Mouse (Mus musculus): ENCODE measurements around the gene Ddx6. TPM values are rescaled to one million over a fixed set of nuclear protein-coding genes. Genes with fewer than 3 reads are reported as not detected.
"Not testable (repeated sequence)": the region's sequence is repeated elsewhere in the genome, so short reads cannot be mapped to it uniquely, and the experiment has no call there.

Gene Ddx6
- polyA plus RNA-seq, 1 experiment from 2014 or later, result 10.2 TPM

- H3K27me3 ChIP-seq (replicated peaks; ENCODE audit: control insufficient read depth, insufficient read depth, low read length), result no peaks in the 10 kb centered on the region
- peak overlapping the region; percentile 43 for H3K4me2 ChIP-seq
- H3K9me3 ChIP-seq (ENCODE audit: control insufficient read depth, low read length), result no peaks in the 10 kb centered on the region
- DNase-seq (ENCODE audit: low spot score) (no peak), ATAC-seq (replicated peaks; ENCODE audit: low FRiP score) (no peak)
- peaks cover 20% of the 10 kb centered on the region for H3K4me1 ChIP-seq (replicated peaks; ENCODE audit: control insufficient read depth, insufficient read depth, low read length)
- 0 out of 2 replicates have a peak overlapping the region, but pooled peaks have one; percentile 2 for H3K4me3 ChIP-seq (ENCODE audit: low read depth, low read length)
- H3K36me3 ChIP-seq (ENCODE audit: control insufficient read depth, insufficient read depth, low read length), result peaks cover 31% of the 10 kb centered on the region
- 63% methylated on average over 4 of the region's 4 CpGs for WGBS
- no peak overlapping the region for H3K27ac ChIP-seq (ENCODE audit: low read depth, low read length)
- H3K9ac ChIP-seq (ENCODE audit: low read depth, low read length), result peak overlapping the region; percentile 14; the same call in 1 of the 2 replicates
These were observed 2.6 kb downstream of the Ddx6 start for GRCm38 (mm10) chr9:44607306-44607705.

DNA sequence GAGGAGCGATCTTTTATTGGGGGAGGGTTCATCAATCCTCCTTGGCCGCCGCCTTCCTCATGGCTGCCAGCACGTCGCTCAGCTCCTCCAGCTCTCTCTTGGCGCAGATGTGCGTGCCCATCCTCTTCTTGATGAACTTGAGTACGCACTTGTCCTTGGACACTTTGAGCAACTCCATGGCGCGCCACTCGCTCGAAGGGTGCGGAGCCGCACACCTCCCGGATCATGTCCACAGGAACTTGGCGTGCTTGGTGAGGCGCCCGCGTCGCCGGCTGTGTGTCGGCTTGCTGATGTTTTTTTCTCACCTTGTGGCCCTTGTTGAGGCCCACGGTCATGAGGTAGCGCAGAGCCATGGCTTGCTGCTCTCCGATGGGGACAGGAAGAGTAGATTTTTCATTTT lies 5.7 kb downstream of the Ddx6 start:
- no peak for ATAC-seq (replicated peaks; ENCODE audit: low FRiP score)
- Histone ChIP-seq H3K27me3 (replicated peaks; ENCODE audit: control insufficient read depth, insufficient read depth, low read length) (no peaks in the 10 kb centered on the region), H3K9me3 (ENCODE audit: control insufficient read depth, low read length) (no peaks in the 10 kb centered on the region), H3K9ac (ENCODE audit: low read depth, low read length) (no peak overlapping the region), H3K4me1 (replicated peaks; ENCODE audit: control insufficient read depth, insufficient read depth, low read length) (peaks cover 14% of the 10 kb centered on the region), H3K27ac (ENCODE audit: low read depth, low read length) (no peak overlapping the region), H3K4me3 (ENCODE audit: low read depth, low read length) (no peak overlapping the region), H3K4me2 (no peak overlapping the region), H3K36me3 (ENCODE audit: control insufficient read depth, insufficient read depth, low read length) (peaks cover 43% of the 10 kb centered on the region)
- 97% methylated on average over 25 of the region's 25 CpGs for WGBS
- no peak for DNase-seq (ENCODE audit: low spot score)

GRCm38 (mm10) chr9:44613081-44613480 lies 8.4 kb downstream of the Ddx6 start:
- H3K9ac ChIP-seq (ENCODE audit: low read depth, low read length); H3K9me3 ChIP-seq (ENCODE audit: control insufficient read depth, low read length); H3K27me3 ChIP-seq (replicated peaks; ENCODE audit: control insufficient read depth, insufficient read depth, low read length); H3K4me1 ChIP-seq (replicated peaks; ENCODE audit: control insufficient read depth, insufficient read depth, low read length); DNase-seq (ENCODE audit: low spot score); H3K4me2 ChIP-seq; H3K4me3 ChIP-seq (ENCODE audit: low read depth, low read length); ATAC-seq (replicated peaks; ENCODE audit: low FRiP score); H3K27ac ChIP-seq (ENCODE audit: low read depth, low read length): not testable (repeated sequence)
- H3K36me3 ChIP-seq (ENCODE audit: control insufficient read depth, insufficient read depth, low read length), result peaks cover 55% of the 10 kb centered on the region
- WGBS, result 100% methylated on average over 1 of the region's 1 CpGs

GRCm38 (mm10) chr9:44621114-44621513 lies 16.4 kb downstream of the Ddx6 start:
- no peak overlapping the region for H3K4me2 ChIP-seq
- peaks cover 51% of the 10 kb centered on the region for H3K36me3 ChIP-seq (ENCODE audit: control insufficient read depth, insufficient read depth, low read length)
- H3K4me1 ChIP-seq (replicated peaks; ENCODE audit: control insufficient read depth, insufficient read depth, low read length), result no peaks in the 10 kb centered on the region
- H3K27me3 ChIP-seq (replicated peaks; ENCODE audit: control insufficient read depth, insufficient read depth, low read length), result no peaks in the 10 kb centered on the region
- no peaks in the 10 kb centered on the region for H3K9me3 ChIP-seq (ENCODE audit: control insufficient read depth, low read length)
- ATAC-seq (replicated peaks; ENCODE audit: low FRiP score) (no peak), DNase-seq (ENCODE audit: low spot score) (no peak)
- no peak overlapping the region for H3K27ac ChIP-seq (ENCODE audit: low read depth, low read length)
- no peak overlapping the region for H3K9ac ChIP-seq (ENCODE audit: low read depth, low read length)
- 91% methylated on average over 3 of the region's 3 CpGs for WGBS
- no peak overlapping the region for H3K4me3 ChIP-seq (ENCODE audit: low read depth, low read length)

- Histone ChIP-seq H3K4me3 (ENCODE audit: low read depth, low read length) (no peak overlapping the region), H3K9me3 (ENCODE audit: control insufficient read depth, low read length) (no peaks in the 10 kb centered on the region), H3K9ac (ENCODE audit: low read depth, low read length) (no peak overlapping the region), H3K4me1 (replicated peaks; ENCODE audit: control insufficient read depth, insufficient read depth, low read length) (no peaks in the 10 kb centered on the region), H3K27me3 (replicated peaks; ENCODE audit: control insufficient read depth, insufficient read depth, low read length) (no peaks in the 10 kb centered on the region), H3K36me3 (ENCODE audit: control insufficient read depth, insufficient read depth, low read length) (peaks cover 39% of the 10 kb centered on the region), H3K4me2 (no peak overlapping the region), H3K27ac (ENCODE audit: low read depth, low read length) (no peak overlapping the region)
- 87% methylated on average over 5 of the region's 5 CpGs for WGBS
- no peak for ATAC-seq (replicated peaks; ENCODE audit: low FRiP score)
- DNase-seq (ENCODE audit: low spot score), result no peak
These were observed 19.7 kb downstream of the Ddx6 start for GRCm38 (mm10) chr9:44624390-44624789.

DNA sequence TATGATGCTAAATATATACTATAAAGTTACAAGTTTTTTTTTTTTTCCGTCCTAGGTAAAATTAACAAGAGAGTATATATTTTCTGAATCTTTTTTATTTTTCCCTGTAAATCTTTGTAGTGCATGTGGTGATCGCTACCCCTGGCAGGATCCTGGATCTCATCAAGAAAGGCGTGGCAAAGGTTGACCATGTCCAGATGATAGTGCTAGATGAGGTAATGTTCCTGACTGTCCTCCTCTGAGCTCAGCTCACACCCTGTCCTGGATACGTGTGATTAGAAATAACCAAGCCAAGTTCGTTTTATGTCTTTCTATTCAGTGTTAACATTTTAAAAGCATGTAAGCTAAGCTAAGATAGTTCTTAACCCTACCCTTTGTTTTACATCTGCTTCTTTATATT lies 21.6 kb downstream of the Ddx6 start:
- Histone ChIP-seq H3K4me3 (ENCODE audit: low read depth, low read length) (no peak overlapping the region), H3K4me1 (replicated peaks; ENCODE audit: control insufficient read depth, insufficient read depth, low read length) (no peaks in the 10 kb centered on the region), H3K9ac (ENCODE audit: low read depth, low read length) (no peak overlapping the region), H3K4me2 (no peak overlapping the region), H3K36me3 (ENCODE audit: control insufficient read depth, insufficient read depth, low read length) (peaks cover 44% of the 10 kb centered on the region), H3K9me3 (ENCODE audit: control insufficient read depth, low read length) (no peaks in the 10 kb centered on the region), H3K27ac (ENCODE audit: low read depth, low read length) (no peak overlapping the region), H3K27me3 (replicated peaks; ENCODE audit: control insufficient read depth, insufficient read depth, low read length) (no peaks in the 10 kb centered on the region)
- WGBS, result 75% methylated on average over 5 of the region's 5 CpGs
- ATAC-seq (replicated peaks; ENCODE audit: low FRiP score) (no peak; the same call in 1 of the 2 replicates), DNase-seq (ENCODE audit: low spot score) (no peak)

- H3K36me3 ChIP-seq (ENCODE audit: control insufficient read depth, insufficient read depth, low read length), result peaks cover 40% of the 10 kb centered on the region
- no peak for ATAC-seq (replicated peaks; ENCODE audit: low FRiP score)
- 74% methylated on average over 15 of the region's 15 CpGs for WGBS
These were observed 33.0 kb downstream of the Ddx6 start for GRCm38 (mm10) chr9:44637551-44638169.

GRCm38 (mm10) chr9:44638726-44639125 lies 34.0 kb downstream of the Ddx6 start:
- H3K9ac ChIP-seq (ENCODE audit: low read depth, low read length); H3K4me3 ChIP-seq (ENCODE audit: low read depth, low read length); ATAC-seq (replicated peaks; ENCODE audit: low FRiP score); H3K9me3 ChIP-seq (ENCODE audit: control insufficient read depth, low read length); H3K4me1 ChIP-seq (replicated peaks; ENCODE audit: control insufficient read depth, insufficient read depth, low read length); H3K27me3 ChIP-seq (replicated peaks; ENCODE audit: control insufficient read depth, insufficient read depth, low read length); H3K27ac ChIP-seq (ENCODE audit: low read depth, low read length); DNase-seq (ENCODE audit: low spot score); H3K4me2 ChIP-seq: not testable (repeated sequence)
- WGBS, result 92% methylated on average over 9 of the region's 9 CpGs
- H3K36me3 ChIP-seq (ENCODE audit: control insufficient read depth, insufficient read depth, low read length), result peaks cover 37% of the 10 kb centered on the region

More at GRCm38 (mm10) chr9:44637551-44638169, 33.0 kb downstream of the Ddx6 start:
- Histone ChIP-seq H3K4me2 (no peak overlapping the region), H3K9me3 (ENCODE audit: control insufficient read depth, low read length) (no peaks in the 10 kb centered on the region), H3K27me3 (replicated peaks; ENCODE audit: control insufficient read depth, insufficient read depth, low read length) (no peaks in the 10 kb centered on the region), H3K4me3 (ENCODE audit: low read depth, low read length) (no peak overlapping the region), H3K4me1 (replicated peaks; ENCODE audit: control insufficient read depth, insufficient read depth, low read length) (no peaks in the 10 kb centered on the region), H3K9ac (ENCODE audit: low read depth, low read length) (no peak overlapping the region), H3K27ac (ENCODE audit: low read depth, low read length) (no peak overlapping the region)
- no peak for DNase-seq (ENCODE audit: low spot score)

DNA sequence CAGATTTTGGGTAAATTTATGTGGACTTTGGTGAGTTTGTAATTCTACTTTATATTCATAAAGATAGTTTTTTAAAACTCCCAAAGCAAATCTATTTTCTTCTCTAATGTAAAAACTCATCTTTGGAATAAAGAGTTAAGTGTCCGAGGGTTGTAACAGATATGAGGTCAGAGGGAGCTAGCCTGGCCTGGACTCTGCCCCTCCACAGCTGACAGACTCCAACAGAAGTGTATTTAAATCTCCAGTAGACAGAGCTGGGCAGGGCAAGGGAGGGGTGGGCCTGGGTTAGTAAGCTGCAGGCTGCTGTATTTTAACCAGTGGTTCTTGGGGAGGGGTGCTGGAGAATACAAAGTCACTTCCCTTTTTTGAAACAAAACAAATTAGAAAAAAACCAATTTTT lies 35.3 kb downstream of the Ddx6 start:
- DNase-seq (ENCODE audit: low spot score); H3K9me3 ChIP-seq (ENCODE audit: control insufficient read depth, low read length); ATAC-seq (replicated peaks; ENCODE audit: low FRiP score); H3K9ac ChIP-seq (ENCODE audit: low read depth, low read length); H3K4me2 ChIP-seq; H3K27ac ChIP-seq (ENCODE audit: low read depth, low read length); H3K4me1 ChIP-seq (replicated peaks; ENCODE audit: control insufficient read depth, insufficient read depth, low read length); H3K4me3 ChIP-seq (ENCODE audit: low read depth, low read length); H3K27me3 ChIP-seq (replicated peaks; ENCODE audit: control insufficient read depth, insufficient read depth, low read length): not testable (repeated sequence)
- H3K36me3 ChIP-seq (ENCODE audit: control insufficient read depth, insufficient read depth, low read length), result peaks cover 27% of the 10 kb centered on the region
- 61% methylated on average over 1 of the region's 1 CpGs for WGBS
